Mouse (Mus musculus) liver, postnatal 0 days (tissue): ENCODE measurements around the gene Mxra8.

ENCODE experiments used
- CTCF ChIP-seq: sonication (generic); IDR thresholded peaks from 2 replicates; pipeline ENCODE4 v1.5.1; 2016; ENCODE audit warnings: antibody characterized with exemption, low read depth
- EP300 ChIP-seq: IDR thresholded peaks from 2 replicates; pipeline ENCODE4 v1.6.1; 2016; ENCODE audit warnings: antibody characterized with exemption, low read depth, mild to moderate bottlenecking

GRCm38 (mm10) chr4:155883587-155883986 is 44.1 kb downstream of the Mxra8 start:
- TF ChIP-seq EP300 (no peak), CTCF (no peak)
